Mouse (Mus musculus) C2C12 (cell line): Measurements from ENCODE around the gene Commd8. TPM values are rescaled to one million over a fixed set of nuclear protein-coding genes. Genes with fewer than 3 reads are reported as not detected.

Experiments used
- H3K27me3 ChIP-seq: one replicate; pipeline ENCODE4 v1.6.1; 2011; ENCODE audit not compliant: control insufficient read depth, insufficient read depth, insufficient read length
- H3K36me3 ChIP-seq: one replicate; pipeline ENCODE4 v1.6.1; 2011; ENCODE audit not compliant: control insufficient read depth, insufficient read depth
- H3K4me3 ChIP-seq: one replicate; pipeline ENCODE4 v1.5.1; 2011; ENCODE audit warnings: mild to moderate bottlenecking, control low read depth; ENCODE audit not compliant: poor library complexity, insufficient read depth, severe bottlenecking
- H3K79me2 ChIP-seq: one replicate; pipeline ENCODE4 v1.6.1; 2011; ENCODE audit not compliant: control insufficient read depth, insufficient read depth
- H3K79me3 ChIP-seq: one replicate; pipeline ENCODE4 v1.6.1; 2011; ENCODE audit warnings: low read depth, control low read depth
- H3ac ChIP-seq: one replicate; pipeline ENCODE3; 2011; ENCODE audit warnings: low read depth; ENCODE audit not compliant: control insufficient read depth, insufficient read length
- CEBPB ChIP-seq: IDR thresholded peaks from one replicate; pipeline ENCODE4 v1.6.1; 2011; ENCODE audit warnings: low read depth, mild to moderate bottlenecking, control low read depth, moderate library complexity
- CTCF ChIP-seq: IDR thresholded peaks from one replicate; pipeline ENCODE4 v1.5.1; 2011; ENCODE audit not compliant: control insufficient read depth, insufficient read depth, insufficient read length
- FOSL1 ChIP-seq: IDR thresholded peaks from one replicate; pipeline ENCODE4 v1.8.0; 2011; ENCODE audit warnings: mild to moderate bottlenecking, low read length; ENCODE audit not compliant: poor library complexity, insufficient read depth, severe bottlenecking
- MAX ChIP-seq: IDR thresholded peaks from one replicate; pipeline ENCODE4 v1.6.1; 2011; ENCODE audit warnings: mild to moderate bottlenecking, control low read depth
- MYOD1 ChIP-seq: IDR thresholded peaks from one replicate; pipeline ENCODE4 v1.6.1; 2011; ENCODE audit warnings: low read depth; ENCODE audit not compliant: control insufficient read depth, insufficient read length
- MYOG ChIP-seq: IDR thresholded peaks from one replicate; pipeline ENCODE4 v1.6.1; 2011; ENCODE audit not compliant: control insufficient read depth, insufficient read length; ENCODE audit errors: extremely low read depth
- USF1 ChIP-seq: IDR thresholded peaks from one replicate; pipeline ENCODE4 v1.6.1; 2011; ENCODE audit warnings: low read depth, mild to moderate bottlenecking, control low read depth, moderate library complexity
- long read RNA-seq, 2 experiments: library from polyadenylated mRNA; unstranded; transcript quantifications; one replicate each; pipeline ENCODE4 v2.0.0; 2019 to 2020
- polyA plus RNA-seq: library from polyadenylated mRNA; unstranded; fragments of >200 nt; fragmentation: generic; extraction: Trizol; gene quantifications from one replicate; pipeline ENCODE4 v1.2.1, GENCODE M21; 2012; ENCODE audit warnings: missing spikeins

The Commd8 gene
- polyA plus RNA-seq = 26.4 TPM
- long read RNA-seq, experiment 1, transcript Commd8-201 (5 exons, 3,895 nt) = major isoform, 38 of 51 reads
- long read RNA-seq, experiment 1, partial matches to known transcripts = 1 of 51 reads
- long read RNA-seq, experiment 1, other reads (novel, unspliced or antisense) = 11 of 51 reads
- long read RNA-seq, experiment 2, transcript Commd8-201 (5 exons, 3,895 nt) = major isoform, 131 of 154 reads
- long read RNA-seq, experiment 2, partial matches to known transcripts = 0 of 154 reads
- long read RNA-seq, experiment 2, other reads (novel, unspliced or antisense) = 22 of 154 reads

DNA sequence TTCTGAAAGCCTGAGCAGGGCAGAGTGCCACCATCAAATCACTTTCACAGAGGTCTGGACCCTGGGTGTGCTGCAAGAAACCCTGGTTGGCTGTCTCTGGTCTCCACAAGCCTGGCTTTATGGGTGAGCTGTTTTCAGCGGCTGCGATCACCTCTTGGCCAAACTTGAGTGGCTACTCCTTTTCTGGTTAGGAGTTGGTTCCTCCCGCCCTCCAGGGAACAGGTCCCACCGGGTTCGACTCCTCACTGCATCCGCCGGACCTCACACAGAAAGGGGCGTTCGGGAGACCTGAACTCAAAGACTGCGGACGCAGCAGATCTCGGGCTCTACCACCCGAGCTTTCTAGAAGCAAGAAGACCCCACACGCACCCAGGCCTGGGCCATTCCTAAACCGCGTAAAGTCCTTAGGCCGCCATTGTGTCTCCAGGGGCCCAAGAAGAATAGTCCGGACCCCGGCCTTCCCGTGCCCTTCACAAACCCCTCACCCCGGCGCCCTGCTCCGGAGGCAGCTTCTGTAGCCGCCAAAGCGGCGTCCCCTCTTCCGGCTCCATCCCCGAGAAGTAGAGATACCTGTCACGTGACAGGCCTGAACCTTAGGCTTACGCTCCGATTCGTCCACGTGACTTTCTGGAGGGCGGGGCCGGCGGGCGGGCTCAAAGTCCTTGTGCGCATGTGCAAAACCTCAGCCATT, at the start of gene Commd8:
Gene Commd8, minus strand, starts transcription at position 596 of the 691 bp plus-strand sequence.
- TF ChIP-seq MAX = peak; percentile 41
- no peak for TF ChIP-seq MYOG
- TF ChIP-seq MYOD1 = no peak
- TF ChIP-seq CEBPB = no peak
- peak; percentile 99 for TF ChIP-seq USF1
- TF ChIP-seq FOSL1 = no peak
- no peak for TF ChIP-seq CTCF
- H3K27me3 ChIP-seq = no peaks in the 10 kb centered on the region
- peaks cover 37% of the 10 kb centered on the region for H3K79me2 ChIP-seq
- peaks cover 18% of the 10 kb centered on the region for H3K79me3 ChIP-seq
- peak within 1 kb of the TSS; percentile 83 for H3ac ChIP-seq
- peaks cover 15% of the 10 kb centered on the region for H3K36me3 ChIP-seq
- H3K4me3 ChIP-seq = peak within 1 kb of the TSS; percentile 72

DNA sequence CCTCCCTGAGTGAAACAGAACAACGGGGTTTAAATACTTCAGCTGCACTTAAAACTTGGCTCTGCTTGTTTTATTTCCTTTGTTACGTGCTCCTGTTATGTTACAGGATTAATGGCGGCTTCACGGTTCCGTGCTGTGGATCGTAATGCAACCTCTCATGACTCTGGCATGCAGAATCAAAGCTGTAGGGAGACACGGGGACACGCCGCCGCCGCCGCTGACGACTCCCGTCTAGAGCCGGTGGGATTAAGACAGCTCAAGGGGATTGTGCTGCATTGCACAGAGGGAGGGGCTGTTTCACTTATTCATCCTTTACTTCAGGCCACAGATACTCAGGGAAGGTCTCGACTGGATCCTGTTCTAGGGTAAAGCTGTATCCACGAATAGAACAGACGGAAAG, 43.8 kb upstream of the Commd8 start:
- no peak overlapping the region for H3K4me3 ChIP-seq
- no peak overlapping the region for H3ac ChIP-seq
- no peak for TF ChIP-seq MAX
- no peak for TF ChIP-seq MYOG
- TF ChIP-seq MYOD1 = no peak
- TF ChIP-seq USF1 = no peak
- TF ChIP-seq CTCF = no peak
- no peak for TF ChIP-seq CEBPB
- TF ChIP-seq FOSL1 = no peak
- no peaks in the 10 kb centered on the region for H3K36me3 ChIP-seq
- peaks cover 18% of the 10 kb centered on the region for H3K79me2 ChIP-seq
- peaks cover 4% of the 10 kb centered on the region for H3K79me3 ChIP-seq
- no peaks in the 10 kb centered on the region for H3K27me3 ChIP-seq

DNA sequence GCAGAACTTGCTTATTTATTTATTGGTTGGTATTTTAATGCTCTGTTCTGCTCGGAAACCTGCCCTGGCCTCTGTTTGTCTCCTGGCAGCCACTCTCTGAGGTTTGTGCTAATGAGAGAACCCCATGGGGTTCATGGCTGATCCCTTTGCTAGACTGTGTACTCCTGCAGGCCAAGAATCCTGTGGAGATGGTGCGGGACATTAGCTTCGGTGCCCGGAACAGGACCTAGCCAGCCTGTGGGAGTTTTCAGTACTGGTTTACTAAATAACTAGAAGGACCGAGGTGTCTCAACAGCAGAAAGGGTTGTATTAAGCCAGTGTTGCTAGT, 42.8 kb upstream of the Commd8 start:
- Histone ChIP-seq H3K27me3 (no peaks in the 10 kb centered on the region), H3K4me3 (no peak overlapping the region), H3K36me3 (no peaks in the 10 kb centered on the region), H3ac (no peak overlapping the region), H3K79me2 (peaks cover 23% of the 10 kb centered on the region), H3K79me3 (peaks cover 5% of the 10 kb centered on the region)
- TF ChIP-seq CTCF (no peak), USF1 (no peak), MAX (no peak), FOSL1 (no peak), CEBPB (no peak), MYOG (no peak)

DNA sequence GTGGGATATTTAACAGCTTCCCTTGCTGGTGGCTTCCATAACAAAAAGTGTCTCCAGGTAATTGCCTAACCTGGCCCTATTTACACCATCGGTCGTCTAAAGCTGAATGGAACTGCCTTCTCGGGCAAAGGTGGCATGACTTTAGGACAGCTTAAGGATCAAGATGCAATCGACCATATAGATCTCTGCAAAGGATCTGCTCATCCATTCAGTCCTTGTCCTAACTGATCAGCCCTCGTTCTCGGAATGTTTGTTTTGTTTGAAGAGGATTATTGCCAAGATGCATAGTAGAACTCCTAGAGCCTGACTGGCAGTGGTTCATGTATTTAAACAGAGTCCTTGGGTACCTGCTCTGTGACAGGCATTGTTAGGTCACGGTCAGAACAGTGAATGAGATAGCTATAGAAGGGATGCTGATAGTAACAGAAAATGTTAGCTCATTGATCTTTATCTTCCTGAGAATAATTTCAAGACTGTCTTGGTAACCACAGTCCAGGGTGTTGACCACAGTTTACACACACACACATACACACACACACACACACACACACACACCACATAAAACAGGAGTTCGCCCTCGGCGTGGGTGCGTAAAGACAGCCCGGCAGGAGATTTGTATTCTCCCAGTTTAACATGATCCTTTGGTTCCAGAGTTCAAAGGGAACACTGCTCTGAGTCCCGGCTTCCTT, 42.3 kb upstream of the Commd8 start:
- Histone ChIP-seq H3K4me3 (no peak overlapping the region), H3K27me3 (no peaks in the 10 kb centered on the region), H3ac (no peak overlapping the region), H3K79me3 (peaks cover 7% of the 10 kb centered on the region), H3K36me3 (no peaks in the 10 kb centered on the region), H3K79me2 (peaks cover 25% of the 10 kb centered on the region)
- TF ChIP-seq FOSL1 = no peak
- TF ChIP-seq CTCF = no peak
- TF ChIP-seq CEBPB = no peak
- no peak for TF ChIP-seq MAX
- TF ChIP-seq MYOD1 = no peak
- TF ChIP-seq MYOG = no peak
- TF ChIP-seq USF1 = no peak

DNA sequence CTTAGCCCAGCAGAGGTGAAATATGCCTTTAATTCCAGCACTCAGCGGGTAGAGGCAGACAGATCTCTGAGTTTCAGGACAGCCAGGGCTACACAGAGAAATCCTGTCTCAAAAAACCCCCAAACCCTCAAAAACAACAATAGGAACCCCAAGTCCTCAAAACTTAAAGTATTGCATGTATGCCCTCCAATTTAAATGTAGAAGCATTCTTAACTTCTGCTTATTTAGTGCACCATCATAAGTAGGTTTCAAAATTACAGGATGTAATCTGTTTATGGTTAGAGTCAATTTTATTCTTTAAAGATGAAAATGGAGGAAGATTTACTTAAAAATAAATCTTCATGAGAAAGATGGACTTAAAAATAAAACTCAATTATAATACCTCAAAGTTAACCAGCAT, 40.5 kb upstream of the Commd8 start:
- TF ChIP-seq MAX = no peak

More for the DNA sequence above, 40.5 kb upstream of the Commd8 start:
- no peak overlapping the region for H3ac ChIP-seq
- H3K79me3 ChIP-seq = peaks cover 13% of the 10 kb centered on the region
- peaks cover 31% of the 10 kb centered on the region for H3K79me2 ChIP-seq
- no peaks in the 10 kb centered on the region for H3K27me3 ChIP-seq
- no peak overlapping the region for H3K4me3 ChIP-seq
- H3K36me3 ChIP-seq = no peaks in the 10 kb centered on the region
